Mouse (Mus musculus): ENCODE results near the gene Fam161b.
A peak's percentile ranks its signal among the peaks of the same experiment; 100 is the strongest.
"Not testable (repeated sequence)": the region's sequence is repeated elsewhere in the genome, so short reads cannot be mapped to it uniquely, and the experiment has no call there.

Fam161b gene

GRCm38 (mm10) chr12:84382369-84382768 lies 20.7 kb upstream of the Fam161b start:
- no peak for DNase-seq (ENCODE audit: low spot score in 2 of 2)

GRCm38 (mm10) chr12:84373831-84374481 lies 12.3 kb upstream of the Fam161b start:
- DNase-seq (ENCODE audit: low spot score in 2 of 2) = no peak

GRCm38 (mm10) chr12:84371647-84372046 lies 10.0 kb upstream of the Fam161b start:
- DNase-seq (ENCODE audit: low spot score in 2 of 2) = no peak

GRCm38 (mm10) chr12:84366971-84367370 lies 5.3 kb upstream of the Fam161b start:
- DNase-seq (ENCODE audit: low spot score in 2 of 2) = no peak

- DNase-seq (ENCODE audit: low spot score in 2 of 2) = no peak
Measured at GRCm38 (mm10) chr12:84365137-84365536, 3.5 kb upstream of the Fam161b start.

GRCm38 (mm10) chr12:84364291-84364690 lies 2.7 kb upstream of the Fam161b start:
- no peak for DNase-seq (ENCODE audit: low spot score in 2 of 2)

GRCm38 (mm10) chr12:84362872-84363271 lies 1.2 kb upstream of the Fam161b start:
- no peak for DNase-seq (ENCODE audit: low spot score in 2 of 2)

- DNase-seq (ENCODE audit: low spot score in 2 of 2) = not testable (repeated sequence)
Measured at GRCm38 (mm10) chr12:84358699-84359098, 2.9 kb downstream of the Fam161b start.

GRCm38 (mm10) chr12:84347192-84347591 lies 14.4 kb downstream of the Fam161b start:
- no peak for DNase-seq (ENCODE audit: low spot score in 2 of 2)

- DNase-seq (ENCODE audit: low spot score in 2 of 2) = no peak
Measured at GRCm38 (mm10) chr12:84336963-84337625, 24.5 kb downstream of the Fam161b start.

GRCm38 (mm10) chr12:84327111-84327512 lies 34.5 kb downstream of the Fam161b start:
- DNase-seq (ENCODE audit: low spot score in 2 of 2) = no peak

- DNase-seq (ENCODE audit: low spot score in 2 of 2) = peak; percentile 59 to 80
Measured at GRCm38 (mm10) chr12:84316721-84317621, 44.7 kb downstream of the Fam161b start, which contains the start of gene Zfp410. Gene Zfp410 (plus strand): TSS chr12:84316852.

GRCm38 (mm10) chr12:84316006-84316405 lies 45.6 kb downstream of the Fam161b start:
- DNase-seq (ENCODE audit: low spot score in 2 of 2) = no peak

- no peak for DNase-seq (ENCODE audit: low spot score in 2 of 2)
Measured at GRCm38 (mm10) chr12:84311306-84311705, 50.3 kb downstream of the Fam161b start.

GRCm38 (mm10) chr12:84304554-84304953 lies 57.1 kb downstream of the Fam161b start:
- no peak for DNase-seq (ENCODE audit: low spot score in 2 of 2)

- DNase-seq (ENCODE audit: low spot score in 2 of 2) = no peak
Measured at GRCm38 (mm10) chr12:84304101-84304500, 57.5 kb downstream of the Fam161b start.

- no peak for DNase-seq (ENCODE audit: low spot score in 2 of 2)
Measured at GRCm38 (mm10) chr12:84299265-84299664, 62.4 kb downstream of the Fam161b start.

- no peak for DNase-seq (ENCODE audit: low spot score in 2 of 2)
Measured at GRCm38 (mm10) chr12:84297851-84298250, 63.8 kb downstream of the Fam161b start.
